17 mouse cellular contexts compared by ENCODE assay signal in the genomic region with DNA sequence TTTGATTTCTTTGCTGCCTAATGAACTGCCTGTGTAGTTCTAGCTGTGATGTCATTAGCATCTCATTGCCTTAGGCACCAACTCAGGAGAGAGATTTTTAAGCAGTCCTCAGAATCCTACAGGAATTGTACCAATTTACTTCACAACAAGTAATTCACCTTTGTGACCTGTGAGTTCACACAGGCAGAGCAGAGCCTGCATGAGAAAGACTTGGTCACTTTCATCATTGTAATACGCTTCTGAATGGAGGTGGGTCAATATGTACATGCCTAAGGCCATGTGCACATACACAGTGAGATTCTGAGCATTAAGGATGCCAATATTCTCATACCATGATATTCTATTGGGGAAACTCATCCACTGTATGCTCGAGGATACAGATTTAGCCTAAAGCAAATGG.
"Had no signal": no experiment of that assay in that cellular context is flagged by ENCODE, and none has a peak within 500 bp of the region (broad histone marks: within the 10 kb centered on the region; RNA-seq: fewer than 3 reads in every experiment).

No protein-coding gene starts in this region.

- H3K4me3 ChIP-seq: kidney, embryonic 15.5 days; left cerebral cortex, adult 2 months; liver, embryonic 13.5 days; myocyte; neural tube, embryonic 13.5 days had no signal

- H3K36me3 ChIP-seq: kidney, embryonic 15.5 days; liver, embryonic 13.5 days had no signal

- H3K4me1 ChIP-seq: kidney, embryonic 15.5 days; liver, embryonic 13.5 days had no signal

- H3K9me3 ChIP-seq: kidney, embryonic 15.5 days; liver, embryonic 13.5 days; neural tube, embryonic 13.5 days had no signal

- H3K4me2 ChIP-seq: kidney, embryonic 15.5 days; liver, embryonic 13.5 days; neural tube, embryonic 13.5 days had no signal

- DNase-seq: kidney, adult 11 months; kidney, adult 8-10 months; kidney, postnatal 10 days; kidney, postnatal 36 days; layer of hippocampus, postnatal 36 days; liver, embryonic 13.5 days; lung, adult 2 months; lung, postnatal 14 days; lung, postnatal 4 days; retina, postnatal 1 day; right cerebral cortex, postnatal 25 days; thymus, adult 18-20 months; thymus, postnatal 4 days had no signal

- H3K27ac ChIP-seq: kidney, embryonic 15.5 days; liver, embryonic 13.5 days; neural tube, embryonic 13.5 days had no signal

- H3K27me3 ChIP-seq: kidney, embryonic 15.5 days; liver, embryonic 13.5 days; neural tube, embryonic 13.5 days had no signal

- H3K9ac ChIP-seq: kidney, embryonic 15.5 days; liver, embryonic 13.5 days; neural tube, embryonic 13.5 days had no signal
